ENCODE assay signal across 8 mouse cellular contexts in the genomic region with DNA sequence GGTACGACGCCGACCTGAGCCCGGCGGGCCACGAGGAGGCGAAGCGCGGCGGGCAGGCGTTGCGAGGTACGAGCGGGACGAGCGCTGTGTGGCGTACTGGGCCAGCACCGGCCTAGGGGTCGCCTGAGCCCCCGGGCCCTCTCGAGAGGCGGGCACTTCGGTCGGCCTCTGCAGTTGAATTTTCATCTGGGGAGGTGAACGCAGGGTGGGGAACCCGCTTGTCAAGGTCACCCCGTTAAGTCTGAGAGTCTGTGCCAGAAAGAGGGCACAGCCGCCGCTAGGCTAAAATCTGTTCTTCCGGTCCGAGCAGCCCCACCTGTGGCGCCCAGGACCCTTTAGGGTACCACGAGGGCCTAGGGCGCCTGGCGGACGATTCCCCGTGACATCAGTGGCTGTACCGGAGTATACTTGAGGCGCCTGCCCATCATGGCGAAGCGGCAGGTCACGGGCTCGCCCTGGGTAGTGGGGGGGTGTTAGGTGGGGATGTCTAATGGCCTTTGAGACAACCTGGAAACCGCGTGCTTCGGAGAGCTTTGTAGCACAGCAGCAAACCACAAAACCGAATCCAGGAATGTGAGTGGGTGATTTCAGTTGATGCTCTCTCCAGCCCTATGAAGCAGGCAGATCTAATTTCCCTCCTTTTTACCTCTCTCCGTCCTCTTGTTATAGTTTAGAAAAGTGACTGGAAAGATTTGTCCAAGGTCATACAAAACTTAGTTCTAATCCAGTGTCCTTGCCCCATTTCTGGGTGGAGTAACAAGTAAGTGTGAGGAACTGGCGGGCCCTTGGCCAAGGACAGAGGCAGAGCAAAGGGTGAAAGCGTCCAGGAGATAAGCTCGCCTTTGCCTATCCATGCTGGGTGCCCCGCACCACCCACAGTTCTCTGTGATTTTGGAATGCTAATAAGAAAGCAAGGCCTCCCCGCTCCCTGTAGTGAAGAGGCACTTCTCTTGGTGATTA. TPM values are rescaled to one million over a fixed set of nuclear protein-coding genes. Genes with fewer than 3 reads are reported as not detected.
DNase-seq lines count a peak whose midpoint lies in the region; ATAC-seq lines count a peak whose summit lies in the region.

No protein-coding gene starts in this region.

- H3K27me3 ChIP-seq in erythroblast, embryonic 14.5 days (ENCODE audit: control insufficient read depth) = no peaks in the 10 kb centered on the region
- H3K27me3 ChIP-seq in forebrain, embryonic 14.5 days (replicated peaks; ENCODE audit: control insufficient read depth, insufficient read depth, low read length) = no peaks in the 10 kb centered on the region
- no peaks in the 10 kb centered on the region for H3K27me3 ChIP-seq in hindbrain, embryonic 11.5 days (ENCODE audit: control insufficient read depth, insufficient read depth, low read length)

- ATAC-seq in erythroblast, adult 5-6 weeks (replicated peaks; ENCODE audit: low FRiP score, poor library complexity, severe bottlenecking) = no peak; the same call in 1 of the 2 replicates
- ATAC-seq in forebrain, embryonic 14.5 days = peak; percentile 77
- peak; percentile 83 for ATAC-seq in hindbrain, embryonic 11.5 days (ENCODE audit: low FRiP score)

- no peaks in the 10 kb centered on the region for H3K9me3 ChIP-seq in erythroblast, embryonic 14.5 days (ENCODE audit: control insufficient read depth, low read length)
- no peaks in the 10 kb centered on the region for H3K9me3 ChIP-seq in forebrain, embryonic 14.5 days (replicated peaks; ENCODE audit: control insufficient read depth, low read length)
- H3K9me3 ChIP-seq in hindbrain, embryonic 11.5 days (ENCODE audit: control insufficient read depth, low read length) = no peaks in the 10 kb centered on the region

- H3K4me2 ChIP-seq in forebrain, embryonic 14.5 days (ENCODE audit: low read length) = peak overlapping the region; percentile 89
- peak overlapping the region; percentile 92 for H3K4me2 ChIP-seq in hindbrain, embryonic 11.5 days (replicated peaks; ENCODE audit: low read depth, low read length)

- WGBS in forebrain, embryonic 14.5 days = under 1% methylated on average over 48 of the region's 53 CpGs
- WGBS in hindbrain, embryonic 11.5 days = under 1% methylated on average over 49 of the region's 53 CpGs

- H3K4me3 ChIP-seq in erythroblast, embryonic 14.5 days (replicated peaks) = peak overlapping the region; percentile 66
- H3K4me3 ChIP-seq in brown adipose tissue, adult 24 weeks (ENCODE audit: insufficient read depth, low read depth, low read length) = peak overlapping the region; percentile 97
- peak overlapping the region; percentile 88 for H3K4me3 ChIP-seq in forebrain, embryonic 14.5 days (ENCODE audit: low read depth, low read length)
- H3K4me3 ChIP-seq in hindbrain, embryonic 11.5 days (ENCODE audit: low read depth, low read length) = peak overlapping the region; percentile 86

- DNase-seq in forebrain, embryonic 14.5 days (ENCODE audit: low spot score) = peak; percentile 21
- DNase-seq in hindbrain, embryonic 11.5 days (ENCODE audit: low spot score) = peak; percentile 48
- peak; percentile 38 to 51 for DNase-seq in layer of hippocampus, postnatal 10 days (ENCODE audit: low spot score in 2 of 2)
- peak; percentile 22 for DNase-seq in mesoderm, embryonic 11.5 days (ENCODE audit: low read depth, low spot score)
- peak; percentile 15 to 28 for DNase-seq in spleen, postnatal 14 days (ENCODE audit: low spot score in 2 of 2)

- peaks cover 53% of the 10 kb centered on the region for H3K4me1 ChIP-seq in erythroblast, embryonic 14.5 days (ENCODE audit: control insufficient read depth)
- peaks cover 4% of the 10 kb centered on the region; the same call in 1 of the 2 replicates for H3K4me1 ChIP-seq in brown adipose tissue, adult 24 weeks (ENCODE audit: control insufficient read depth, insufficient read depth, insufficient read length, low read length)
- peaks cover 19% of the 10 kb centered on the region for H3K4me1 ChIP-seq in forebrain, embryonic 14.5 days (ENCODE audit: control insufficient read depth, insufficient read depth, low read length)
- H3K4me1 ChIP-seq in hindbrain, embryonic 11.5 days (replicated peaks; ENCODE audit: control insufficient read depth, insufficient read depth, low read length) = peaks cover 11% of the 10 kb centered on the region

- peak overlapping the region; percentile 88 for H3K9ac ChIP-seq in forebrain, embryonic 14.5 days (ENCODE audit: low read length)
- peak overlapping the region; percentile 83 for H3K9ac ChIP-seq in hindbrain, embryonic 11.5 days (ENCODE audit: low read depth, low read length)

- H3K27ac ChIP-seq in brown adipose tissue, adult 24 weeks (replicated peaks; ENCODE audit: low read depth, low read length) = peak overlapping the region; percentile 94
- H3K27ac ChIP-seq in forebrain, embryonic 14.5 days (ENCODE audit: low read depth, low read length) = peak overlapping the region; percentile 78
- peak overlapping the region; percentile 67 for H3K27ac ChIP-seq in hindbrain, embryonic 11.5 days (ENCODE audit: low read depth, low read length)

- peaks cover 24% of the 10 kb centered on the region for H3K36me3 ChIP-seq in erythroblast, embryonic 14.5 days (ENCODE audit: control insufficient read depth)
- H3K36me3 ChIP-seq in forebrain, embryonic 14.5 days (ENCODE audit: control insufficient read depth, insufficient read depth, low read length) = peaks cover 18% of the 10 kb centered on the region
- H3K36me3 ChIP-seq in hindbrain, embryonic 11.5 days (ENCODE audit: control insufficient read depth, insufficient read depth, low read length) = peaks cover 7% of the 10 kb centered on the region; the same call in 1 of the 2 replicates

RNA-seq across cellular contexts. Expression of gene Pgam1, which starts 0.7 kb away (rescaled TPM):
- polyA plus RNA-seq in erythroblast, embryonic 14.5 days (2012) = 6.9 and 7.3 TPM in 2 replicates
- total RNA-seq in erythroblast, adult 5-6 weeks (2015; ENCODE audit: low replicate concordance) = 154 and 190 TPM in 2 replicates
- total RNA-seq in erythroblast, adult 5-6 weeks (2017; ENCODE audit: low replicate concordance) = 58.1 and 69.4 TPM in 2 replicates
- polyA plus RNA-seq in brown adipose tissue, adult 24 weeks (2012; ENCODE audit: insufficient read depth, insufficient read length, missing spikeins) = 903 and 992 TPM in 2 replicates
- 505 and 522 TPM in 2 replicates for polyA plus RNA-seq in forebrain, embryonic 14.5 days (2014; fragmentation: Nextera tagmentation; extraction: Ambion mirVana)
- polyA plus RNA-seq in hindbrain, embryonic 11.5 days (2014; fragmentation: Nextera tagmentation; extraction: Ambion mirVana) = 767 and 789 TPM in 2 replicates
- total RNA-seq in layer of hippocampus, postnatal 10 days (2021) = 100 to 1,000 TPM; 451 to 486 TPM

RNA-seq across cellular contexts. Expression of gene Rrp12, which starts 16.4 kb away (rescaled TPM):
- polyA plus RNA-seq in erythroblast, embryonic 14.5 days (2012) = 1.1 TPM in 2 replicates
- total RNA-seq in erythroblast, adult 5-6 weeks (2015; ENCODE audit: low replicate concordance) = 0.63 and 2.9 TPM in 2 replicates
- total RNA-seq in erythroblast, adult 5-6 weeks (2017; ENCODE audit: low replicate concordance) = 2.4 and 2.6 TPM in 2 replicates
- 3.3 and 3.6 TPM in 2 replicates for polyA plus RNA-seq in brown adipose tissue, adult 24 weeks (2012; ENCODE audit: insufficient read depth, insufficient read length, missing spikeins)
- 8.4 and 12.8 TPM in 2 replicates for polyA plus RNA-seq in forebrain, embryonic 14.5 days (2014; fragmentation: Nextera tagmentation; extraction: Ambion mirVana)
- 11.5 and 13.8 TPM in 2 replicates for polyA plus RNA-seq in hindbrain, embryonic 11.5 days (2014; fragmentation: Nextera tagmentation; extraction: Ambion mirVana)
- 10 to 100 TPM; 36.3 to 37.1 TPM for total RNA-seq in layer of hippocampus, postnatal 10 days (2021)

RNA-seq across cellular contexts. Expression of gene Exosc1, which starts 20.8 kb away (rescaled TPM):
- 0.70 and 0.94 TPM in 2 replicates for polyA plus RNA-seq in erythroblast, embryonic 14.5 days (2012)
- 14.0 and 14.6 TPM in 2 replicates for total RNA-seq in erythroblast, adult 5-6 weeks (2015; ENCODE audit: low replicate concordance)
- 12.8 and 14.1 TPM in 2 replicates for total RNA-seq in erythroblast, adult 5-6 weeks (2017; ENCODE audit: low replicate concordance)
- 21.6 and 24.3 TPM in 2 replicates for polyA plus RNA-seq in brown adipose tissue, adult 24 weeks (2012; ENCODE audit: insufficient read depth, insufficient read length, missing spikeins)
- polyA plus RNA-seq in forebrain, embryonic 14.5 days (2014; fragmentation: Nextera tagmentation; extraction: Ambion mirVana) = 69.0 and 76.2 TPM in 2 replicates
- 77.2 and 83.2 TPM in 2 replicates for polyA plus RNA-seq in hindbrain, embryonic 11.5 days (2014; fragmentation: Nextera tagmentation; extraction: Ambion mirVana)
- 10 to 100 TPM; 28.8 to 32.2 TPM for total RNA-seq in layer of hippocampus, postnatal 10 days (2021)

RNA-seq across cellular contexts. Expression of gene Zdhhc16, which starts 20.9 kb away (rescaled TPM):
- polyA plus RNA-seq in erythroblast, embryonic 14.5 days (2012) = 3.1 and 3.2 TPM in 2 replicates
- 20.2 and 22.6 TPM in 2 replicates for total RNA-seq in erythroblast, adult 5-6 weeks (2015; ENCODE audit: low replicate concordance)
- total RNA-seq in erythroblast, adult 5-6 weeks (2017; ENCODE audit: low replicate concordance) = 6.4 and 19.0 TPM in 2 replicates
- 6.6 and 10.9 TPM in 2 replicates for polyA plus RNA-seq in brown adipose tissue, adult 24 weeks (2012; ENCODE audit: insufficient read depth, insufficient read length, missing spikeins)
- polyA plus RNA-seq in forebrain, embryonic 14.5 days (2014; fragmentation: Nextera tagmentation; extraction: Ambion mirVana) = 77.2 and 83.7 TPM in 2 replicates
- polyA plus RNA-seq in hindbrain, embryonic 11.5 days (2014; fragmentation: Nextera tagmentation; extraction: Ambion mirVana) = 59.0 and 59.1 TPM in 2 replicates
- total RNA-seq in layer of hippocampus, postnatal 10 days (2021) = 10 to 100 TPM; 60.2 to 67.4 TPM

Comparison
In these comparisons a context has a peak if more than half of its experiments do, and no peak if none do; other contexts are left out.
1. RNA of gene Pgam1, which starts 0.7 kb away (polyA plus RNA-seq): 903 to 992 TPM in brown adipose tissue, adult 24 weeks, 767 to 789 TPM in hindbrain, embryonic 11.5 days and 505 to 522 TPM in forebrain, embryonic 14.5 days; 6.9 to 7.3 TPM in erythroblast, embryonic 14.5 days; every median in the first group is over 10 times any median in the second.
2. RNA of gene Exosc1, which starts 20.8 kb away (polyA plus RNA-seq): 77.2 to 83.2 TPM in hindbrain, embryonic 11.5 days, 69.0 to 76.2 TPM in forebrain, embryonic 14.5 days and 21.6 to 24.3 TPM in brown adipose tissue, adult 24 weeks; 0.70 to 0.94 TPM in erythroblast, embryonic 14.5 days; every median in the first group is over 10 times any median in the second.
3. Peak in every context shown above with its lines, with median percentiles within 50 percentile points of each other: H3K4me3 ChIP-seq, H3K27ac ChIP-seq and DNase-seq.